Mouse (Mus musculus) central nervous system, embryonic 18 days (tissue): ENCODE measurements around the gene Trim54. TPM values are rescaled to one million over a fixed set of nuclear protein-coding genes. Genes with fewer than 3 reads are reported as not detected.

Source experiments
- polyA plus RNA-seq: library from polyadenylated mRNA; depleted of rRNA; stranded (reverse); fragments of >200 nt; gene quantifications from 2 replicates; pipeline ENCODE4 v1.2.3, GENCODE M21; 2012; rRNA removed

The Trim54 gene
- polyA plus RNA-seq: 1.2 TPM in 1 of 2 replicates, not detected in the other

GRCm38 (mm10) chr5:31116354-31116753 is at the start of gene Trim54:
TSS of gene Trim54 (plus strand) at chr5:31116712.

GRCm38 (mm10) chr5:31105814-31106335 is 10.6 kb upstream of the Trim54 start, which contains the start of gene Dnajc5g:
TSS of gene Dnajc5g (plus strand) at chr5:31106285.

GRCm38 (mm10) chr5:31108000-31108490 is 8.5 kb upstream of the Trim54 start, which contains the start of gene Slc30a3:
TSS of gene Slc30a3 (minus strand) at chr5:31108237.

GRCm38 (mm10) chr5:31138241-31138967 is 21.9 kb downstream of the Trim54 start, which contains the start of gene Ucn:
TSS of gene Ucn (minus strand) at chr5:31138829.

GRCm38 (mm10) chr5:31154152-31154553 is 37.6 kb downstream of the Trim54 start, which contains the start of gene Mpv17:
TSS of gene Mpv17 (minus strand) at chr5:31154251.

GRCm38 (mm10) chr5:31179766-31180630 is 63.5 kb downstream of the Trim54 start, which contains the start of the genes Gm29609 and Gtf3c2:
TSS of gene Gm29609 (minus strand) at chr5:31179911.
TSS of gene Gtf3c2 (minus strand) at chr5:31180144.

Other genes with a start within 250 kb of the Trim54 start
- gene Tmem214, start 248.7 kb upstream of the Trim54 start, polyA plus RNA-seq: 70.2 and 73.8 TPM in 2 replicates
- 49.5 and 56.4 TPM in 2 replicates for gene Agbl5, start 228.0 kb upstream of the Trim54 start, polyA plus RNA-seq
- 211 and 228 TPM in 2 replicates for gene Ost4, start 208.9 kb upstream of the Trim54 start, polyA plus RNA-seq
- gene Emilin1, start 203.3 kb upstream of the Trim54 start, polyA plus RNA-seq: 8.0 and 17.2 TPM in 2 replicates
- 9.1 and 11.0 TPM in 2 replicates for gene Khk, start 195.3 kb upstream of the Trim54 start, polyA plus RNA-seq
- 59.3 and 70.9 TPM in 2 replicates for gene Cgref1, start 171.1 kb upstream of the Trim54 start, polyA plus RNA-seq
- gene Preb, start 156.4 kb upstream of the Trim54 start, polyA plus RNA-seq: 156 and 160 TPM in 2 replicates
- 0.01 TPM in 1 of 2 replicates, not detected in the other for gene Tcf23, start 148.1 kb upstream of the Trim54 start, polyA plus RNA-seq
- 162 and 172 TPM in 2 replicates for gene Atraid, start 68.4 kb upstream of the Trim54 start, polyA plus RNA-seq
- 41.9 and 44.0 TPM in 2 replicates for gene Slc5a6, start 67.8 kb upstream of the Trim54 start, polyA plus RNA-seq
- gene Cad, start 61.9 kb upstream of the Trim54 start, polyA plus RNA-seq: 23.0 and 24.6 TPM in 2 replicates
- not detected in 2 replicates for gene Dnajc5g, start 10.4 kb upstream of the Trim54 start, polyA plus RNA-seq
- gene Slc30a3, start 8.5 kb upstream of the Trim54 start, polyA plus RNA-seq: 10.6 and 13.6 TPM in 2 replicates
- 0.19 and 0.21 TPM in 2 replicates for gene Ucn, start 22.1 kb downstream of the Trim54 start, polyA plus RNA-seq
- 59.2 and 63.1 TPM in 2 replicates for gene Mpv17, start 37.5 kb downstream of the Trim54 start, polyA plus RNA-seq
- 2.8 and 3.7 TPM in 2 replicates for gene Gm29609, start 63.2 kb downstream of the Trim54 start, polyA plus RNA-seq
- gene Gtf3c2, start 63.4 kb downstream of the Trim54 start, polyA plus RNA-seq: 81.6 and 84.5 TPM in 2 replicates
- gene Snx17, start 76.5 kb downstream of the Trim54 start, polyA plus RNA-seq: 87.5 and 88.0 TPM in 2 replicates
- gene Eif2b4, start 76.7 kb downstream of the Trim54 start, polyA plus RNA-seq: 60.8 and 68.2 TPM in 2 replicates
- gene Zfp513, start 85.6 kb downstream of the Trim54 start, polyA plus RNA-seq: 53.9 and 56.3 TPM in 2 replicates
- 170 and 178 TPM in 2 replicates for gene Ppm1g, start 104.0 kb downstream of the Trim54 start, polyA plus RNA-seq
- 150 and 152 TPM in 2 replicates for gene Nrbp1, start 124.2 kb downstream of the Trim54 start, polyA plus RNA-seq
- 0.16 TPM in 1 of 2 replicates, not detected in the other for gene Gm9970, start 124.5 kb downstream of the Trim54 start, polyA plus RNA-seq
- gene Krtcap3, start 135.0 kb downstream of the Trim54 start, polyA plus RNA-seq: 3.8 and 4.6 TPM in 2 replicates
- gene Ift172, start 174.4 kb downstream of the Trim54 start, polyA plus RNA-seq: 50.2 and 54.6 TPM in 2 replicates
- 190 and 201 TPM in 2 replicates for gene Fndc4, start 179.4 kb downstream of the Trim54 start, polyA plus RNA-seq
- gene Gckr, start 180.7 kb downstream of the Trim54 start, polyA plus RNA-seq: 0.75 and 0.87 TPM in 2 replicates